Mouse (Mus musculus) frontal cortex, adult (tissue): Measurements from ENCODE around the gene Racgap1.

Experiments used
- ATAC-seq: cut with Nextera tagmentation; 2 replicates; pipeline ENCODE4 v1.9.2; 2017; ENCODE audit warnings: mild to moderate bottlenecking, moderate library complexity, mixed read lengths; ENCODE audit not compliant: low TSS enrichment

Racgap1 gene

GRCm38 (mm10) chr15:99651163-99651872, at the start of gene Racgap1:
TSS of gene Racgap1 (minus strand) at chr15:99651656.
- peak; percentile 89 for ATAC-seq

GRCm38 (mm10) chr15:99700219-99701106, 49.0 kb upstream of the Racgap1 start:
- no peak for ATAC-seq

- no peak for ATAC-seq
These were observed 48.3 kb upstream of the Racgap1 start for GRCm38 (mm10) chr15:99699715-99700114.

GRCm38 (mm10) chr15:99698533-99699085, 47.2 kb upstream of the Racgap1 start:
- 0 out of 2 replicates have a peak, but pooled peaks have one; percentile 10 for ATAC-seq

GRCm38 (mm10) chr15:99697309-99697708, 45.9 kb upstream of the Racgap1 start:
- ATAC-seq = no peak

GRCm38 (mm10) chr15:99691976-99692375, 40.5 kb upstream of the Racgap1 start:
- no peak for ATAC-seq

GRCm38 (mm10) chr15:99690924-99691323, 39.5 kb upstream of the Racgap1 start:
- ATAC-seq = no peak

GRCm38 (mm10) chr15:99688712-99689111, 37.3 kb upstream of the Racgap1 start:
- ATAC-seq = peak; percentile 79

- no peak for ATAC-seq
These were observed 32.7 kb upstream of the Racgap1 start for GRCm38 (mm10) chr15:99684156-99684555.

- no peak for ATAC-seq
These were observed 31.4 kb upstream of the Racgap1 start for GRCm38 (mm10) chr15:99682880-99683279.

GRCm38 (mm10) chr15:99679008-99679407, 27.6 kb upstream of the Racgap1 start:
- ATAC-seq = no peak

GRCm38 (mm10) chr15:99678063-99678800, 26.8 kb upstream of the Racgap1 start:
- no peak for ATAC-seq

- 0 out of 2 replicates have a peak, but pooled peaks have one; percentile 38 for ATAC-seq
These were observed 25.6 kb upstream of the Racgap1 start for GRCm38 (mm10) chr15:99677089-99677488.

- no peak for ATAC-seq
These were observed 23.4 kb upstream of the Racgap1 start for GRCm38 (mm10) chr15:99674866-99675265.

GRCm38 (mm10) chr15:99671783-99672182, 20.3 kb upstream of the Racgap1 start:
- ATAC-seq = peak; percentile 25; the same call in 1 of the 2 replicates

GRCm38 (mm10) chr15:99670964-99671670, 19.7 kb upstream of the Racgap1 start:
- peak; percentile 18; the same call in 1 of the 2 replicates for ATAC-seq

- ATAC-seq = peak; percentile 64
These were observed 18.8 kb upstream of the Racgap1 start, which contains the start of gene Asic1 for GRCm38 (mm10) chr15:99670154-99670821. TSS of gene Asic1 (plus strand) at chr15:99670368.

- no peak for ATAC-seq
These were observed 17.9 kb upstream of the Racgap1 start for GRCm38 (mm10) chr15:99669392-99669791.

GRCm38 (mm10) chr15:99668881-99669280, 17.4 kb upstream of the Racgap1 start:
- peak; percentile 11; the same call in 1 of the 2 replicates for ATAC-seq

- no peak for ATAC-seq
These were observed 16.1 kb upstream of the Racgap1 start for GRCm38 (mm10) chr15:99667544-99667943.
